ENCODE assay signal across 23 mouse cellular contexts in the genomic region with DNA sequence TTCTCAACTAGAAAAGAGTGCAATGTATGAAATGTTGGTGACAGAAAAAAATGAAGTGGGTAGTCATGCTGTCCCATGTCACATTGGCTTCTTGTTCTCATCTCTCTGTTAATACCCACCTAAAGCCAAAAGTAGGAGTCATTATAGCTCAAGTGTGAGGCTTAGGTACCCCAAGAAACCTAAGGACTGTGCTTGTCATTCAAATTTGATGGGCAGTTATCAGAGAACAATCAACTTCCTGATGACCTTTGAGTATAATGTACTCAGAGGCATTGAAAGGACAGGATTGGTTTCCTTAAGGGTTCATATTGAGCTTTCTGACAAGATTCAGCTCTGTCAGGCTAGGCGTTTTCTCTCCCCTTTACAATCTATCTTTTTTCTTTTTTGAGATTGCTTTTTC.
"Had no signal": no experiment of that assay in that cellular context is flagged by ENCODE, and none has a peak within 500 bp of the region (broad histone marks: within the 10 kb centered on the region; RNA-seq: fewer than 3 reads in every experiment).

No protein-coding gene starts in this region.

- H3K4me1 ChIP-seq: heart, embryonic 12.5 days; hindbrain, embryonic 12.5 days; liver, embryonic 12.5 days had no signal

- H3K4me3 ChIP-seq: gastrocnemius, adult 2 months; heart, embryonic 10.5 days; heart, embryonic 12.5 days; hindbrain, embryonic 10.5 days; hindbrain, embryonic 12.5 days; kidney, embryonic 15.5 days; layer of hippocampus, adult 2 months; left cerebral cortex, adult 2 months; limb, embryonic 10.5 days; limb, embryonic 12.5 days; liver, embryonic 12.5 days had no signal

- H3K27ac ChIP-seq: heart, embryonic 10.5 days; hindbrain, embryonic 10.5 days; hindbrain, embryonic 12.5 days; hindbrain, embryonic 14.5 days; kidney, embryonic 15.5 days; kidney, postnatal 0 days; layer of hippocampus, adult 2 months; left cerebral cortex, adult 2 months; limb, embryonic 10.5 days; limb, embryonic 12.5 days; liver, embryonic 12.5 days had no signal

- H3K27me3 ChIP-seq: heart, embryonic 12.5 days; hindbrain, embryonic 12.5 days; kidney, embryonic 15.5 days; limb, embryonic 12.5 days; liver, embryonic 12.5 days had no signal

- DNase-seq: gastrocnemius, adult 2 months; gastrocnemius, postnatal 10 days; gastrocnemius, postnatal 25 days; heart, adult 18-20 months; heart, postnatal 10 days; heart, postnatal 4 days; kidney, adult 11 months; kidney, adult 2 months; kidney, adult 9 months; kidney, postnatal 14 days; kidney, postnatal 36 days had no signal

- H3K36me3 ChIP-seq: heart, embryonic 10.5 days; heart, embryonic 12.5 days; hindbrain, embryonic 10.5 days; hindbrain, embryonic 12.5 days; kidney, embryonic 15.5 days; limb, embryonic 10.5 days; limb, embryonic 12.5 days; liver, embryonic 12.5 days had no signal
